Mouse (Mus musculus): ENCODE measurements around the gene Ubr4.
"Not testable (repeated sequence)": the region's sequence is repeated elsewhere in the genome, so short reads cannot be mapped to it uniquely, and the experiment has no call there.

Gene Ubr4

GRCm38 (mm10) chr4:139360761-139361548, 8.5 kb downstream of the Ubr4 start:
- no peak for DNase-seq

DNA sequence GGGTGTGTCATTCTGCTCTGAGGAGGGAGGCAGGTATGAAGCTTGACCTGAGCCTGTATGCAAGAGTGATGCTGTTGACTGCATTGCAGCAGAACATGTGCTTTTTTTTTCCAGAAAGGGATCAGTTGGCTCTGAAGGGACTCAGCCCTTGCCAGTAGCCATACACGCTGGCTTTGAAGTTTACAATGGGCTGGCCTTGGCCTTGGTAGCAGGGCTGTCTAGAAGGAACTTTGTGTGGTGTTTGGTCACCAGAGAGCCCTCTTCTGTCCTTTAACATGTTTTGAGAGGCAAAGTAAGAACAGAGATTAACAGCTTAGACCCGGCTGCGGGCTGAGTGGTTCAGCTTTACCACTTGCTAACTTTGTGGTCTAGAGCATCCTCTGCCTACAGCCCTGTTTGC, 14.9 kb downstream of the Ubr4 start:
- DNase-seq, result no peak

- no peak for DNase-seq
Observed at GRCm38 (mm10) chr4:139368038-139368437, 15.6 kb downstream of the Ubr4 start.

- DNase-seq, result no peak
Observed at GRCm38 (mm10) chr4:139373130-139373529, 20.7 kb downstream of the Ubr4 start.

DNA sequence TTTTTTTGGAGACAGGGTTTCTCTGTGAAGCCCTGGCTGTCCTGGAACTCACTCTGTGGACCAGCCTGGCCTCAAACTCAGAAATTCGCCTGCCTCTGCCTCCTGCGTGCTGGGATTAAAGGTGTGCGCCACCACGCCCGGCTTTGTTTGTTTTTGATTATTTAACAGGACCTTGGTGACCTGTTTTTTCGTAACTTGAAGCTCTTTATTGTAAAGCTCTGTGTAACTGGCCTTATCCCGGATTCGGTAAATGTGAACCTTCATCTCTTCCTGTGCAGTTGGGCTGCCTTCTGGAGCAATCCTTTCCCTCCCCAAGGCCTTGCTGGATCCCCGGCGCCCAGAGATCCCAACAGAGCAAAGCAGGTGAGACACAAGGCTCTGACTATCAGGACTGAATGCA, 21.1 kb downstream of the Ubr4 start:
- no peak for DNase-seq

- DNase-seq, result no peak
Observed at GRCm38 (mm10) chr4:139379719-139380118, 27.3 kb downstream of the Ubr4 start.

- peak; percentile 100 for DNase-seq
Observed at GRCm38 (mm10) chr4:139380207-139380748, 27.9 kb downstream of the Ubr4 start.

GRCm38 (mm10) chr4:139380775-139381451, 28.5 kb downstream of the Ubr4 start:
- DNase-seq, result no peak

- DNase-seq, result no peak
Observed at GRCm38 (mm10) chr4:139381452-139381845, 29.0 kb downstream of the Ubr4 start.

DNA sequence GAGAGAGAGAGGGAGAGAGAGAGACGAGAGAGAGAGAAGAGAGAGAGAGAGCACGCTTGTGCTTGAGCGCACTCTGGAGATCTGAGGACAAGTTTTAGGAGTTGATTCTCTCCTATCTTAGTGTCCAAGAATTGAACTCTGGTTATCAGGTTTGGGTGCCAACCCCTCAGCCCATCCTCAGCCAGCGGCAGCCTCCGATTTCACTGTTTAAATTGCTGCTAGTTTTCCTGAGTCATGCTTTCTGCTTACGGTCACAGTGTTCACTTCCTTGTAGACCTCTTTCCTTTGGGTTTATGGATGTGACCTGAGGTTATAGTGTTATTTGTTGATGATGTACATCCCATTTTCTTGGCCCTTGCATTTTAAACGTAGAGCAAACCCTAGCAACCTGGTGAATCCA, 29.8 kb downstream of the Ubr4 start:
- no peak for DNase-seq

DNA sequence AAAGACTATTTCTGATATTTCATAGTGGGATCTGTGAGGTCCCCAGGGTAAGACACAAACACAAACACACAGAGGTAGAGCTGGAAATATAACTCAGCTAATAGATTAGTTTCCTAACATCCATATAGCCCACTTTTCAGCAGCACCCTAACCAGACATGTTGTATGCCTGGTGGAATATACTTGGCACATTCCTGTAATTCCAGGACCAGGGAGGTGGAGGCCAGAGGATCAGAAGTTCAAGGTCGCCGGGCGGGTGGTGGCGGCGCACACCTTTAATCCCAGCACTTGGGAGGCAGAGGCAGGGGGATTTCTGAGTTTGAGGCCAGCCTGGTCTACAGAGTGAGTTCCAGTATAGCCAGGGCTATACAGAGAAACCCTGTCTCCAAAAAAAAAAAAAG, 33.4 kb downstream of the Ubr4 start:
- not testable (repeated sequence) for DNase-seq

GRCm38 (mm10) chr4:139386869-139387319, 34.5 kb downstream of the Ubr4 start:
- DNase-seq, result no peak

DNA sequence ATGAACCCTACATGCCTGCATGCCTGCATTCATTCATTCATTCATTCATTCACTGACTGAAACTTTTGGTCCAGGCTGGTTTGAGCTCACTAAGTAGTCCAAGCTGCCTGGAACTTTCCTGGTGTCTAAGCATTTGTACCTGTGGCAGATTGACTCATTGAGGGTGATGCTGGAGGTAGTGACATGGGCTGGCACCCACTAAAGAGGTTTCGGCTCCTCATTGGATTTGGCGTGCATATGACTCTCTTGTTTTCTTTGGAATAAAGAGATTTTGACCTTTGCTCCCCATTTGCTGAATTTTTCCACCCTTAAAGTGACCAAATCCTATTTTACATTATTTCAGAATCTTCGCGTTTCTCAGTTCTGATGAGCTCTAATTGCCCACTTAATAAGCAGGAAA, 37.1 kb downstream of the Ubr4 start:
- no peak for DNase-seq

DNA sequence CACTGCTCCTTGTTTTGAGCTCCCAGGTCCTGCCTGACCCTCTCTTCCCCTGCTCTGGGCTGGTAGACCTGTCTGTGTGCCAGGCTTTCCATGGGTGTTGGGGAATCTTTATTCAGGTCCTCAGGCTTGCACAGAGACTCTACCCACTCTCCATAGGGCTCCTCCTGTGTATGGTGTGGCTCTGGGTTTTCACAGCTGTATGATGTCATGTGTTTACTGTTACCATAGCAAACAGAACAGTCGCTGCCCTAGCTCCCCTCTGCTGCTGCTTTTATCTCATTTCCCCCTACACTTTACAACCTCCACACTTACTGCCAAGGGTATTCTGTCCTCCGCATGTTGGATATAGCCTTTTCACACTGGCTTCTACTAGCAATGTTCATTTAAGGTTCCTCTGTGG, 43.0 kb downstream of the Ubr4 start:
- DNase-seq, result no peak

- no peak for DNase-seq
Observed at GRCm38 (mm10) chr4:139400487-139400886, 48.1 kb downstream of the Ubr4 start.

GRCm38 (mm10) chr4:139403214-139403613, 50.8 kb downstream of the Ubr4 start:
- no peak for DNase-seq

DNA sequence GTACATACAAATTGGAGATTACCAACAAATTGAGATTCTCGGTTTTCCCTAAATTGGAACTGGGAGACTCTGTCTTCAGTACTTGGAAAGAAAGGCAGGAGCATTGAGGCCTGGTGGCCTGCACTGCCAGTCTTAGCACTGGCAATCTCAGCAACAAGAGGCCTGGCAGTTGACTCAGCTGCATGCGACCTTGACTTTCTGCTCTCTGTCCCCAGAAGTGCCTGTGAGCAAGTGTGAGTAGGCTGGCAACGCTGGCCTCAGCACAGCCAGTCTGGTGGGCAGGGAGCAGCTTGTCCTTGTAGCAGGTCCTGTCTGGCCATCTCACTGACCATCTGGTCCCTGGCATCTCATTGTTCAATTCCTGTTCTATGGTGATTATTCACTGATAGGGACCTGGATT, 58.9 kb downstream of the Ubr4 start:
- no peak for DNase-seq

DNA sequence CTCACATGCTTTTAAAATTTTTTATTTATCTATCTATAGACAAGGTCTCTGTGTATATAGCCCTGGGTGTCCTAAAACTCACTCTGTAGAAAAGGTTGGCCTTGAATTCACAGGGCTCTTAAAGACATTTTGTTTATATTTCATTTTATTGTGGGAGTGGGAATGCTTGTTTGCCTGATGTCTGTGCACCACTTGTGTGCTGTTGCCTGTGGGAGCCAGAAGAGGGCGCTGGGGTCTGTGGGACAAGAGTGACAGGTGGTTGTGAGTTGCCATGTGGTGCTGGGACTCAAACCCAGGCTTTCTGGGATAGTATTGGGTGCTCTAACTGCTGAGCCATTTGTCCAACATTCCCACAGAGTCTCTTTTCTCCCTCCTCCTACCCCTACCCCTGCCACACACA, 65.5 kb downstream of the Ubr4 start:
- DNase-seq, result no peak

GRCm38 (mm10) chr4:139421621-139422020, 69.2 kb downstream of the Ubr4 start:
- no peak for DNase-seq

DNA sequence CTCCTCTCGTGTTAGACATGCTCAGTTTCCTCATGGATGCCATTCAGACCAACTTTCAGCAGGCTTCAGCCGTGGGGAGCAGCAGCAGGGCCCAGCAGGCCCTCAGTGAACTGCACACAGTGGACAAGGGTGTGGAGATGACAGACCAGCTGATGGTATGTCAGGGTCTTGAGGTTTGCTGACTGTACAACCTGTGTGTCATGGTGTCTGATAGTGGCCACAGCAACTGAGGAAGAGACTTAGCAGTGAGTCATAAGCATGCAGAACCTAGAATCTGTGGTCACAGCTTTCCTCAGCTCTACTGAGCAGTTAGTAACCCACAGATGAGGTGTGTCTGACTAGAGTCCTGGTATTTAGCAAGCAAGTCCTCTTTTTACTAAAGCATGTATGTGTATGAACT, 70.0 kb downstream of the Ubr4 start:
- DNase-seq, result no peak

GRCm38 (mm10) chr4:139423270-139423669, 70.9 kb downstream of the Ubr4 start:
- no peak for DNase-seq

- DNase-seq, result peak; percentile 78
Observed at GRCm38 (mm10) chr4:139430176-139430575, 77.8 kb downstream of the Ubr4 start.

DNA sequence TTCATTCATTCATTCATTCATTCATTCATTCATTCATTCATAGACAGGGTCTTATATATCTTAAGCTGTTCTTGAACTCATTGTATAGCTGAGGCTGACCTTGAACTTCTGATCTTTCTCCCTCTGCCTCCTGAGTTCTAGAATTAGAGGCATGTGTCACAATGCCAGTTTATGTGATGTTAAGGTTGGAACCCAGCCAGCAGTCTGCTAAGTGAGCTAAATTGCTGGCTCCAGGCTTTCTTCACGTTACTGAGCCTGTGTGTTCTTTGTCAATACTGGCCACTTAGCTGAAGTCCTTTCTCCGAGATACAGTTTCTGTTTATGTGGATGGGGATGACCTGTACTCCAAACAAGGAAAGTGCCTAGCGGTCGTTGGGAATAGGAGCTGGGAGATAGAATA, 78.5 kb downstream of the Ubr4 start:
- no peak for DNase-seq
